Mouse (Mus musculus) inflammation-experienced regulatory T-cells, adult 6 months (primary cell): ENCODE data around the gene Gm1043. TPM values are rescaled to one million over a fixed set of nuclear protein-coding genes. Genes with fewer than 3 reads are reported as not detected.

ENCODE experiments used
- ATAC-seq: one replicate; pipeline ENCODE4 v1.8.0; 2017
- polyA plus RNA-seq, 3 experiments: library from polyadenylated mRNA; unstranded; fragments of 100-300 nt; shearing (Covaris generic); gene quantifications; one replicate each; pipeline ENCODE4 v1.2.1; 2017

The Gm1043 gene
- polyA plus RNA-seq, 3 experiments from 2014 or later = 0.30 to 2.4 (median 2.2) TPM

DNA sequence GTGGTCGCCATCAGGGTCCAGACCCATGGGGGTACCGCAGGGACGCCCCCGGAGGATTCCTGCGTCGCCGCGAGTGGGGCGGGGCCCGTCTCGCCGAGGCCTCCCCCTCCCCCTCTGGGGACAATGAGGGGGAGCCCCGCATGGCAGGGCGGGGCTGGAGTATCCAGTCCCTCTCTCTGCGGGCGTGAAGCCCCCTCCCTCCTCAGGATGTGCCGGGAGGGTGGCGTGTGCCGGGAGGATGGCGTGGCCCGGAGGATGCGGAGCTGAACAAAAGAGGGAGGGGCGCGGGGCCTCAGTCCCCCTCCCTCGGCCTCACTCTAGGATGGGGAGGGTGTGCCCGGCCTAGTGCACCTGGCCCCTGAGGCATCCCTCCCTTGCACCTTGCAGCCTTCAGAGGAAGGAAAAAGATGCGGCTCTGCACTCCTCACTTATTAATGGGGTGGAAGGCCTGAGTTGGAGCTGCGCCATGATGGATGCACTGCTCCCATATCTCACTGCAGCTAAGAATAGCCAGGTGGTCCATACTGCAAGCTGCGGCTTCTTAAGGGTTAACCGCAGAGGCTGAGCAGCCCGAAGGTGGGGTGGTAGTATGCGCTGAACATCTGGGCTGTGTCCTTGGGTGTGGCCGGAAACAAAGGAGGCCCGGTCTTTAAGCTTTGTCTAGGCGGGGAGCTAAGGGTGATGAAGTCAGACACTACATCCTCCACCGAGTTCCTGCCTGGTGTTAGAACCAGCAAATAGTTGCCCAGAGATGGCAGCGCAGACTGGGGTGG is 161.2 kb downstream of the Gm1043 start:
- peak; percentile 68 for ATAC-seq

DNA sequence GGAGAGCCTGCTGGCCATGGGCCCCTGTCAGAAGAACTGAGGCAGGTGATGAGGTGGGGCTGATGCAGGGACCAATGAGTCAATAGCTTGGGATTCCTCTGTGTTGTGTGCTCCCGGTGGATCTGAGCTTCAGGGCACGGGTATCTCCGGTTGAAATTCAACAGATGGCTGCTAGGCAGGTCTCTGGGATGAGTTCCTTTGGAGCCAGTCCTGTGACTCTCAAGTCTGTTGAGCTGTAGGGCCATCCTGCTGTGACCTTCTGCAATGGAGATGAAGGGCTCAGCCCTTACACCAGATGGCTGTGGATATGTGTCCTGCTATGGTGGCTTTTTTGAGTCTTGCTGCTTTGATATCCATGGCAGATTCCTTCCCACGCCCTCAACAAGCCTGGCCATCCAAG is 162.3 kb downstream of the Gm1043 start:
- no peak for ATAC-seq

DNA sequence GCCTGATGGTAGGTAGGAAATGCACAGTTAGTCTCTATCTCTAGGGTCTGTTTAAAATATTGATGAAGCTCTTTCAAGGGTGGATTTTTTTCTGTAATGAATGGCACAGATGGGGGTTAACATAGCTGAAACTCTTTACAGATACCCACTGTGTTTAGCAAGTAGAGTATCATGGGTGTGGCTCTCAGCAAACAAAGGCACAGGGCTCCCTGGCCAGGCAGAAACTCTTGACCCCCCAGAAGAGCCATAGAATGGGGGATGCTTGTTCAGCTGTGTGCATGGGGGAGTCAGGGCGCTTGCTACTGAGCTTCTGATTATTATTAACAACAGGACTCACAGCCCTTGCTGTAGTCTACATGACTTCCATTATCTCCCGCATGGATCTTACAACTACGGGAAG is 163.7 kb downstream of the Gm1043 start:
- ATAC-seq = no peak

DNA sequence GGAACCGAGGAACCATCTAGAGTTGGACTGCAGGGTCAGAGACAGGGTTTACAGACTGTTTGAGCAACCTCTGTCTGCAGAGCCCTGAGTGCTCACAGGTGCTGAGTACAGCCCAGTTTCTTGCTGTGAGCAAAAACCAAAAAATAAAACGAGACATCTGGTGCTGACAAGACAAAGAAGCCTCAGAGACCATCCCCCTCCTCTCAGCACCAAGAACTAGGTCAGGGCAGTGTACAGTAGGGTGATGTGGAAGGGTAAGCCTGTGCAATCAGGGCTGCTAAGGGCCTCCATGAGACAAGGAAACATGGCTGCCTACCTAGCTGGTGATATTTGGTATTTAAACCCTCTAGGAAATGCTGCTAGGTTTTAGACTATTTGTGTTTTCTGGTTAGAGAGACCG is 166.4 kb downstream of the Gm1043 start:
- peak; percentile 32 for ATAC-seq

DNA sequence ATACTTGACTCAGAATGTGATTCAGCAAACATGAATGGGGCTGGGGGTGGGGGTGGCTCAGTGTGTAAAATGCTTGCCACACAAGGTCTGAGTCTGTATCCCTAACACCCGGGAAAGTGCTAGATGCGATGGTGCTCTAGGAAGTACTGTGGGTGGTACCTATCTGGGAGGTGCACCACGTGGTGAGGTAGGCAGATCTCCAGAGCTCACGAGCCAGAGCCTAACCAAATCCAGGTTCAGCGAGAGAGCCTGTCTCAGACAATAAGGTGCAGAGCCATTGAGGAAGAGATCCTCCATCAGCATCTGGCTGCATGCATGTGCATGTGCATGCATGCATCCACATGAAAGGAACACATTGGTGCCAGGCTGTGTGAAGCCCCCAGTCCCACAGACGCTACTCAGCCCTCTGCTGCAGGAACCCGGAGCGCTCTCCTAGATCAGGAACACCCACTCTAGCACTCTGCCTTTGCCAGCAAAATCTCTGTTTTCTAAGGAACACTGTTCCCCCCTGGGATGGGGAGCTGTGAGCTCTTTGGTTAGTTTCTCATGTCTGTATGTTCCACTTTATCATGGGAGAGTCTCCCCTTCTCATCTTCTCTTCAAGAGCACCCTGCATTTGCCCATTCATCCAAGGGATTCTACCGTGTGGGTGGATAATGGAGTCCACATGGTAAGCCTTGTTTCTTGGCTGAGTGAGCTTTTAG is 167.1 kb downstream of the Gm1043 start:
- no peak for ATAC-seq

DNA sequence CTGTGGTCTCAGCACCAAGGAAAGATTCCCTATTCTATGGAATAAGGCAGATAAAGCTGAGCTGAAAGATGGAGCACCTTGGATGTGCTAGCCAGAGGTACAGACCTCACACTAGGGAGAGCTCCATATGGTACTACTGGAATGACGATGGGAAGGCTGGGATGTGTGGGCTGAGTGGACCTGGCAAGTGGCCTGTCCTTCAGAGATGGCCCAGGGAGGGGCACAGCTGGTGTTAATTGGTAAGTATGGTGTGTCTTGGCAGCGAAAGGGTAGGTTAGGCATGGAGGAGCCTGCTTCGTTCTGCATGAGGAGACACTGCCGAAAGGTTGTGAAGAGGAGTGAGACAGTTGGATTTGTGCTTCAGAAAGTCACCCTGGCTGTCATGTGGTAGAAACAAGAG is 169.4 kb downstream of the Gm1043 start:
- no peak for ATAC-seq

DNA sequence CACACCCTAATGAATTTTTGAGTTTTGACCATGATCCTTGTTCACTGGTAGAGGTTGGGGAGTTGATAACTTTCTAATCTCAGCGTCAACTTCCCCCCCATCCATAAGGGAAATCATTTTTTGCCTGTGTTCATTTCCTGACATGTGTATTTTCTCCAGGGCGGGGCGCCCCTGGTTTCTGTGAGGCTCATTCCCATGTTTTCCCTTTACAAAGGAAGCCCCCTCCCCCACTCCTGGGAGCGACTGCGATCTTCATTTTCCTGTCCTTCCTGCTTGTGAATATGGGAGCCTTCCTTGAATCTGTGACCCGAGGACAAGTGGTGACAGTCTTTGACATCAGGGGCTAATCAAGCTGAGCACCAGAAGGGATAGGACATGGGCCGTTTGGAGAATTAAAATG is 171.7 kb downstream of the Gm1043 start:
- ATAC-seq = no peak

DNA sequence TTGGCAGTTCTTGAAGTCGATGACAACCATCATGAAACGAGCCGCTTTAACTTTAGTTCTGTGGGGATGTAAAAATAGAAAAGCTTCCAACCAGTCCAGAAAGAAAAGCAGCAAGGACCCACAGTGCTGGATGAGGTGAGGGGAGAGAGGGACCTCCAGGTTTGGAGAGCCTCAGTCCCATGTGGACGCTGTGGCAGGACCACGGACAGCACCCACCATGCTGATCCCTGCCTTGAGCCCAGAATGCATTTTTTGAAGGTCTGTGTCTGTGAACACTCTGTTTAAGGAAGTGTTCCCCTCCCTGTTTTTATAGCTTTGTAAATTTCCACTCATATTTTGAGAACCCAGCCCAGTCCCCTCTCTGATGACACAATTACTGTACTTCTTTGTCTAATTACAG is 172.1 kb downstream of the Gm1043 start:
- ATAC-seq = no peak

DNA sequence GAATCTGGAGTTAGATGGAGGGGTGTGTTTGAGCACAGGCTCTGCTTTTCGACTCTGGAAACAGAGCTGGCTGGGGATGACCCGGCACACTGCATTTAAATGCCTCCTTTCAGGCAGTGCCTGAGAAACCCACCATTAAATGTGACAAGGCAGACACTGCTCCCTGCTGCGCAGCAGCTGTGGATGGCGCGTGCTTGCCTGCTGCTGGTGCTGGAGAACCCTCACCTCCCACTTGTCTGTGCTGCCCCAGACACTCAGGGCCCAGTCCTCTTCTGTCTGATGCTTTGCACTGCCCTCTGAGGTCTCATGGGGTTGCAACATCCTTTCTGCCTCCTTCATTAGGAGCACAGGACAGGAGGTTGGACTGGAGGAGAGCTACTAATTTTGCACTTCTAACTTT is 176.6 kb downstream of the Gm1043 start:
- no peak for ATAC-seq

DNA sequence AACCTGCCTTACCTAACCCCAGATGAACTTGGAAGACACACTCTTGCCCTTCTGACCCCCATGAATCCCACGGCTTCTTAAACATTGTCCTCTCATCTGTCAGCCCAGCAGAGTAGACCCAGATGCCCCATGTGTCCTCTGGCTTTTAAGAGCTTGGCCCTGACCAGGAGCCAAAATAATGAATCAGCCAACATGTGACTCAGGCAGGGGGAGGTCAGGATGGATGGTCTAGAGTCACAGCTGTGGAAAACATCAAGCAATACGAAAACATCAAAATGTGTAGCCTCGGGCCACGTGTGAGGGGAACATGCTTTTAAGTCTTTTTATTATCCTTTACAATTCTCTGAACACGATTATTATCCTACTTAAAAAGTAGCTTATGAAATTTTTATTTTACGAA is 178.6 kb downstream of the Gm1043 start:
- no peak for ATAC-seq

Other genes starting within 250 kb of the Gm1043 start
- gene Ppp2r2c, start 216.9 kb upstream of the Gm1043 start, polyA plus RNA-seq = under 1 TPM in 1 of 3 experiments, not detected in 2; 0.40 TPM
- gene Wfs1, start 96.2 kb upstream of the Gm1043 start, polyA plus RNA-seq = 1 to 10 TPM in 2 of 3 experiments, under 1 TPM in 1; 0.68 to 1.5 (median 1.2) TPM
- gene Crmp1, start 156.6 kb downstream of the Gm1043 start, polyA plus RNA-seq = 10 to 100 TPM in 2 of 3 experiments, 1 to 10 TPM in 1; 9.3 to 31.3 (median 12.3) TPM